Mouse (Mus musculus) heart, embryonic 15.5 days (tissue): ENCODE results near the gene Mki67. TPM values are rescaled to one million over a fixed set of nuclear protein-coding genes. Genes with fewer than 3 reads are reported as not detected.
A peak's percentile ranks its signal among the peaks of the same experiment; 100 is the strongest.

Experiments used
- ATAC-seq: fragments of 200-750 bp; cut with Nextera tagmentation; replicated peaks from 2 replicates; pipeline ENCODE4 v1.8.0; 2017; ENCODE audit warnings: low read depth, moderate TSS enrichment; ENCODE audit not compliant: insufficient number of reproducible peaks, insufficient read depth, low FRiP score
- H3K27ac ChIP-seq: fragments of 300-500 bp; sonication (generic); 2 replicates; pipeline ENCODE4 v1.5.1; 2015; ENCODE audit warnings: mild to moderate bottlenecking, inconsistent platforms
- H3K27me3 ChIP-seq: fragments of 300-500 bp; sonication (generic); 2 replicates; pipeline ENCODE4 v1.6.1; 2015; ENCODE audit warnings: inconsistent platforms
- H3K36me3 ChIP-seq: fragments of 300-500 bp; sonication (generic); 2 replicates; pipeline ENCODE4 v1.6.1; 2015; ENCODE audit warnings: mild to moderate bottlenecking, inconsistent platforms
- H3K4me1 ChIP-seq: fragments of 300-500 bp; sonication (generic); replicated peaks from 2 replicates; pipeline ENCODE4 v1.6.1; 2015; ENCODE audit warnings: inconsistent platforms
- H3K4me2 ChIP-seq: fragments of 300-500 bp; sonication (generic); 2 replicates; pipeline ENCODE4 v1.6.1; 2015; ENCODE audit warnings: inconsistent platforms, mild to moderate bottlenecking, moderate library complexity
- H3K4me3 ChIP-seq: fragments of 300-500 bp; sonication (generic); 2 replicates; pipeline ENCODE4 v1.5.1; 2015; ENCODE audit warnings: mild to moderate bottlenecking, inconsistent platforms
- H3K9ac ChIP-seq: fragments of 300-500 bp; sonication (generic); 2 replicates; pipeline ENCODE4 v1.6.1; 2015; ENCODE audit warnings: mild to moderate bottlenecking, inconsistent platforms
- H3K9me3 ChIP-seq: fragments of 300-500 bp; sonication (generic); replicated peaks from 2 replicates; pipeline ENCODE4 v1.6.1; 2016; ENCODE audit warnings: inconsistent platforms
- WGBS: fragments of 180-500 bp; shearing (Covaris S2); methylation state at CpG from one replicate; pipeline ENCODE4 v1.1.7; 2015; ENCODE audit warnings: mixed read lengths; 5-methylcytosine and 5-hydroxymethylcytosine counted together
- polyA plus RNA-seq: library from polyadenylated mRNA; unstranded; fragments of >200 nt; fragmentation: Nextera tagmentation; extraction: Ambion mirVana; gene quantifications from 2 replicates; pipeline ENCODE4 v1.2.1, GENCODE M21; 2015

Gene Mki67
- 20.2 and 27.1 TPM in 2 replicates for polyA plus RNA-seq

DNA sequence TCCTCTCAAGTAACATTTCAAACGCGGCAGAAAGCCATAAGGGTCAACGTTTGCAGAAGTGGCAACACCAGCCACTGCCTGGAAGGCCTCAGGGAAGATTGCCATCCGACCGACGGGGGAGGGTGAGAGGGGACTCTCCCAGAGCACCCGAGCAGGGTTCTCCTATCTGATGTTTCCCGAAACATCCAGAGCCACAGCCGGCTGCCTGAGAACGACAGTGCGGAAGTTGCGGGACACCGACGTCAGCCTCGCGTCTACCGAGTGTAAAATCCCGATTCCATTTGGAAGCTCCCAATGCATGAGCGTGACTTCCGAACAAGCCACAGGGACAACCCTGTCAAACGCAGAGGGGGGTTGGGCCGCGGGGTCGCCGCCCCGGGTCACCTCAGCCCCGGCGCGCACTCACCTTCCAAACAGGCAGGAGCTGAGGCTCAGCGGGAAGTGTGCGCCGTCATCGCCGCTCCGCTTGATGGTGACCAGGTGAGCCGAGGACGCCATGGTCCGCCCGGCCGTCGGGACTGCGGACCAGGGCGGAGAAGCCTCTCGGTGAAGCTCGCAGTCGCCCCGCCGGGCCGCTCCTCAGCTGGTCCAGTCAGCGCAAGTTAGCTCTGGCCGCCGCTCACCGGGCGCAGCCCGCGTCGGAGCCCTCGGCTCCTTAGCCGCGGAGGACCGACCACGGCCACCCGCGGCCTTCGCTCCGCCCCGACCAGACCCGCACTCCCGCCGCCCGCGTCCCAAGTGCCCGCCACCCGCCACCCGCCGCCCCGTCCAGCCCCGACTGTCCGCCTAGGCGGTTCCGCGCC is at the start of gene Mki67:
Mki67 (minus strand) TSS at position 720 of the 803 bp plus-strand sequence.
- peak; percentile 58; the same call in 1 of the 2 replicates for ATAC-seq
- peak within 1 kb of the TSS; percentile 97 for H3K4me3 ChIP-seq
- H3K4me1 ChIP-seq = peaks cover 18% of the 10 kb centered on the region
- no peaks in the 10 kb centered on the region for H3K27me3 ChIP-seq
- H3K9me3 ChIP-seq = no peaks in the 10 kb centered on the region
- H3K36me3 ChIP-seq = no peaks in the 10 kb centered on the region
- H3K4me2 ChIP-seq = peak within 1 kb of the TSS; percentile 83
- WGBS = under 1% methylated on average over 82 of the region's 82 CpGs
- peak within 1 kb of the TSS; percentile 78 for H3K27ac ChIP-seq
- peak within 1 kb of the TSS; percentile 90 for H3K9ac ChIP-seq

DNA sequence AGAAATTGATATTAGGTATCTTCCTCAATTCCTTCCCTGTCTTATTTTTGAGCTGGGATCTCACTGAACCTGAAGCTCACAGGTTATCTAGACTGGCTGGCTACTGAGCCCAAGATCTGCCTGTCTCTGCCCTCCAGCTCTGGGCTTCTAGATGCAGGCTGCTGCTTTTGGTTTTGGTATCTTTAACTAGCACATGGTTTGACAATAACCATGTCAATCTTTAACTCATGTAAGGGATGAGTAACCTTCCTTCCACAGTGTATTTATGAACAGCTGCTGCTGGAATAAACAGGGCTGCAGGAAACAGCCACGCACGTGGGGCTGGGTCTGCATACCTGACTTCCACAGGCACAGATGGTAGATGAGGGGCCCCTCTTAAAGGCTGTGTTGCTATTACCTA is 47.1 kb upstream of the Mki67 start:
- Histone ChIP-seq H3K36me3 (no peaks in the 10 kb centered on the region), H3K9ac (no peak overlapping the region), H3K27me3 (no peaks in the 10 kb centered on the region), H3K27ac (no peak overlapping the region), H3K4me1 (no peaks in the 10 kb centered on the region), H3K4me3 (no peak overlapping the region), H3K4me2 (no peak overlapping the region), H3K9me3 (no peaks in the 10 kb centered on the region)
- 72% methylated on average over 2 of the region's 2 CpGs for WGBS
- ATAC-seq = no peak

DNA sequence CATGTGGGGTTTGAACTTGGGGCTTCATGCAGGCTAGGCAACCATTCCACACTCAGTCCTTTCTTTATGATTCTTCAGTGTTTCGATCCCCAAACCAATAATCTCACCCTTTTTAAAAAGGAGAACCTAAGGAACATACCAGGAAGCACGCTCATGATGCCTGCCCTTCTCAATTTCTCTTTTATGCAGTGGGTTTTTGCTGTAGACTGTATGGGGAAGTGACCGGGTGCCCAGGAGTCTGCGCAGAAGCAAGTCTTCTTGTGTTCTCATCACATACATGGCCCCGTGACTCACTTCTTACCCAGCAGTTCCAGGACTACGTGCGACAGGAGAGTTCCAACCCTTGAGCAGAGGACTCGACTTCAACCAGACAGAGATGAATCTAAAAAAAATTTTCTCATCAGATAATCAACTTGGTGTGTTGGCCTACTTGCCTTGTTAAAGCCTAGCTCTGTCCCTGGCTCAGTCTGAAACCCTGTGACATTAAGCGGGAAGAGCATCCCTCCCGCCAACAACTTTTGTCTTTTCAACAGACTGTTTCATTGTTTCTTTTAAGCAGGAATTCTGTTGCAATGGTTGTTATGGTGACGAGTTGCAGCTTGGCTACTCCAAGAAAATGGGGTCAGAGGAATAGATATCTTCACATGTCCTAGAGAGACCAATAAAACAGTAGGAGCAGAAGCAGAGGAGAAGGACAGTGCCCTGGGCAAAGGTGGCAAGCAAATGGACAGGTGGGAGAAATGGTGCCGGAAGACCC is 42.8 kb upstream of the Mki67 start:
- Histone ChIP-seq H3K4me3 (no peak overlapping the region), H3K9me3 (no peaks in the 10 kb centered on the region), H3K4me2 (no peak overlapping the region), H3K27me3 (no peaks in the 10 kb centered on the region), H3K36me3 (no peaks in the 10 kb centered on the region), H3K27ac (no peak overlapping the region), H3K4me1 (no peaks in the 10 kb centered on the region), H3K9ac (no peak overlapping the region)
- no peak for ATAC-seq
- WGBS = 82% methylated on average over 12 of the region's 12 CpGs

GRCm38 (mm10) chr7:135758171-135758570 is 42.0 kb upstream of the Mki67 start:
- Histone ChIP-seq H3K4me3 (no peak overlapping the region), H3K9ac (no peak overlapping the region), H3K27me3 (no peaks in the 10 kb centered on the region), H3K4me1 (no peaks in the 10 kb centered on the region), H3K4me2 (no peak overlapping the region), H3K27ac (no peak overlapping the region), H3K9me3 (no peaks in the 10 kb centered on the region), H3K36me3 (no peaks in the 10 kb centered on the region)
- WGBS = 66% methylated on average over 4 of the region's 4 CpGs
- ATAC-seq = no peak

GRCm38 (mm10) chr7:135756984-135757586 is 40.9 kb upstream of the Mki67 start:
- H3K9me3 ChIP-seq = no peaks in the 10 kb centered on the region
- no peaks in the 10 kb centered on the region for H3K36me3 ChIP-seq
- H3K4me2 ChIP-seq = no peak overlapping the region
- no peak overlapping the region for H3K4me3 ChIP-seq
- no peak overlapping the region for H3K27ac ChIP-seq
- no peak for ATAC-seq
- H3K4me1 ChIP-seq = no peaks in the 10 kb centered on the region
- WGBS = 84% methylated on average over 6 of the region's 6 CpGs
- H3K27me3 ChIP-seq = no peaks in the 10 kb centered on the region
- H3K9ac ChIP-seq = no peak overlapping the region

DNA sequence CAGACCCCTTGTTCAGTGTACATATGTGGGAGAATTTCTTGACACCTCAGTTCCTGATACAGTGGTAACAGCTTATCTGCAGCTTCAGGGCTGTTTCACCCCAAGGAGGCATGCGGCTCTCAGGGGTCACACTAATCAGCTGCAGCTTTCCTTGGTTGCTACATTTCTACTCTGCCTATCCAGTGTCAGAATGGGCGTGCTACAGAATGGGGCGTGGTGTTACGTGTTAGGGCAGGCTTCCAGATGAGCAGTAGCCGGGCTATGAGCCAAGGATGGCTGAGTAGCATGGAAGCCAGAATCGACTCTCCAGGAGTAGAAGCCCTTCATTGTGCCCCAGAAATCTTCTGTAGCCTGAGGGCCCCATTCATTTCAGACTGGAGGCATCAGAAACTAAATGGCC is 32.8 kb upstream of the Mki67 start:
- no peaks in the 10 kb centered on the region for H3K9me3 ChIP-seq
- no peaks in the 10 kb centered on the region for H3K27me3 ChIP-seq
- no peak overlapping the region for H3K9ac ChIP-seq
- no peak overlapping the region for H3K27ac ChIP-seq
- H3K4me2 ChIP-seq = no peak overlapping the region
- H3K4me3 ChIP-seq = no peak overlapping the region
- peaks cover 6% of the 10 kb centered on the region for H3K4me1 ChIP-seq
- no peaks in the 10 kb centered on the region for H3K36me3 ChIP-seq
- 0 out of 2 replicates have a peak, but pooled peaks have one; percentile 53 for ATAC-seq
- 31% methylated on average over 6 of the region's 6 CpGs for WGBS

DNA sequence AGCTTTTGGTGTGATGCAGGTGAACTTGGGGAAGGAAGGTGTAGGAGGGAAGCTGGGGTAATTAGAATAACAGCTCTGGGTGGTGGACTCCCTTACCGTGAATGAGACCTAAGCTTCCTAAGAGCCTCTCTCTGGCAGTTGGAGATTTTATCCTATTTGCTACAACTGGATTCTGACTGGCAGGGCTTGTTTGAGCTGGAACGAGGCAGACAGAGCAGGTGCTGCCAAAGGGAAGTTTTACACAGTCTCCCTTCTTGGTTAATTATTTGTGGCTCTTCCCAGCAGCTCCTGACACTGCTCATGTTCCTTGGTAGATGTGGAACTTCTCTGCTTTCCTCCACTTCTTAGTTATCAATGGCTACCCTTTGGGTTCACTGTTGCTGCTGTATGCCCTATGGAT is 30.9 kb upstream of the Mki67 start:
- no peak for ATAC-seq
- 54% methylated on average over 2 of the region's 2 CpGs for WGBS
- Histone ChIP-seq H3K27ac (no peak overlapping the region), H3K9me3 (no peaks in the 10 kb centered on the region), H3K4me1 (peaks cover 6% of the 10 kb centered on the region), H3K36me3 (no peaks in the 10 kb centered on the region), H3K4me2 (no peak overlapping the region), H3K9ac (no peak overlapping the region), H3K4me3 (no peak overlapping the region), H3K27me3 (no peaks in the 10 kb centered on the region)

DNA sequence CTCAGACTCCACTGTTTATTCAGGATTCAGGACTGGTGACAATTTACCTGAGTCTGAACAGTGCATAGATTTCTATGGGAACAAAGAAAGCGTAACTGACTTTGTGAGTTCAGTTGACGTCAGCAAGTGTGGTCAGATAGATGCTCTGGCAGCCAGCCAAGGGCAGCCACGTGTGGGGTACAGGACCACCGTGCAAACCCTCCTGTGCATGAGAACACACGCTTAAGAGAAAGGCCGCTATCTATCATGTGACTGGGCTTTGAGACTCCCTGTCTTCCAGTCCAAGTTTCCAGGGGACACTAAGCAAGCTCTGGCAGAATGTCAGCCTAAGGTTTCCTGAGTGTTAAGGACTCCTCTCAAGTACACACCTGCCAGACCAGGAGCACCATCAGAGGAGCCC is 30.4 kb upstream of the Mki67 start:
- no peak overlapping the region for H3K27ac ChIP-seq
- whole genome bisulfite sequencing = 33% methylated on average over 6 of the region's 6 CpGs
- H3K4me1 ChIP-seq = peaks cover 6% of the 10 kb centered on the region
- H3K9ac ChIP-seq = no peak overlapping the region
- ATAC-seq = no peak
- H3K4me2 ChIP-seq = no peak overlapping the region
- no peak overlapping the region for H3K4me3 ChIP-seq
- no peaks in the 10 kb centered on the region for H3K9me3 ChIP-seq
- no peaks in the 10 kb centered on the region for H3K36me3 ChIP-seq
- no peaks in the 10 kb centered on the region for H3K27me3 ChIP-seq

DNA sequence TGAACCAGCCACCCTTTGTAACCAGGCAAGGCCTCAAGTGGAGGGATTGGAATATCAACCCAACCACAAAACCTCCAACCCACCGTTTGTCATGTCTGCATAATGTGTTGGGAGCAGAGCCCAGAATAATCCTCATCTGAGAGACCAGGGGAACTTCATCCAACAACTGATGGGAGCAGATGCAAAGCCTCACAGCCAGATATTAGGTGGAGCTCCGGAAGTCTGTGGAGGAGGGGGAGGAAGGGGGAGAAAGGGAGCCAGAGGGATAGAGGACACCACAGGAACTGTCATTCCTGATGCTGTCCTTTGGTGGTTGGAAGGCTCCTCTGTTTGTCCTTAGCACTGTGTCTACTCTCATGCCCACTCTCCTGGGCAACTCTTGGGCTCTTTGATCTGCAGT is 28.9 kb upstream of the Mki67 start:
- Histone ChIP-seq H3K4me2 (no peak overlapping the region), H3K9ac (no peak overlapping the region), H3K4me1 (peaks cover 6% of the 10 kb centered on the region), H3K27me3 (no peaks in the 10 kb centered on the region), H3K27ac (no peak overlapping the region), H3K36me3 (no peaks in the 10 kb centered on the region), H3K9me3 (no peaks in the 10 kb centered on the region), H3K4me3 (no peak overlapping the region)
- ATAC-seq = peak; percentile 35; the same call in 1 of the 2 replicates
- 10% methylated on average over 2 of the region's 2 CpGs for WGBS

GRCm38 (mm10) chr7:135740453-135740852 is 24.3 kb upstream of the Mki67 start:
- no peaks in the 10 kb centered on the region for H3K27me3 ChIP-seq
- no peaks in the 10 kb centered on the region for H3K36me3 ChIP-seq
- no peak overlapping the region for H3K4me3 ChIP-seq
- ATAC-seq = no peak
- H3K9ac ChIP-seq = no peak overlapping the region
- H3K4me2 ChIP-seq = no peak overlapping the region
- no peaks in the 10 kb centered on the region for H3K9me3 ChIP-seq
- 34% methylated on average over 3 of the region's 3 CpGs for WGBS
- no peak overlapping the region for H3K27ac ChIP-seq
- H3K4me1 ChIP-seq = no peaks in the 10 kb centered on the region

DNA sequence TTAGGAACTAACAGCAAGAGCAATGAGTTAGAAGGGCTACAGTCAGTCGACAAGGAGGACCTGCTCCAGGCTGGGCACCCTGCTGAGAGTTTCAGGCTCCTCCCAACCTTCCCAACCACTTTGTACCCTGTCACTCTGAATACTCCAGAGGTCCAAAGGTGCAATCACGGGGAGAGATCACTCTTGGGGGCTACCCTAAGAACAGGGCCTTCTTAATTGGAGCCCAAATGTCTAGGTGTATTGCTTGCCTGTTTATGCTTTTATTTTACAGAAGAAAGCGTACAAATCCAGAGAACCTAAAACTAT is 20.4 kb upstream of the Mki67 start:
- 30% methylated on average over 3 of the region's 3 CpGs for WGBS
- 0 out of 2 replicates have a peak, but pooled peaks have one; percentile 11 for ATAC-seq

More for the DNA sequence above, 20.4 kb upstream of the Mki67 start:
- Histone ChIP-seq H3K36me3 (no peaks in the 10 kb centered on the region), H3K4me1 (0 out of 2 replicates have a peak, but pooled peaks cover 3% of the 10 kb centered on the region), H3K27ac (no peak overlapping the region), H3K9me3 (no peaks in the 10 kb centered on the region), H3K4me3 (no peak overlapping the region), H3K4me2 (peak overlapping the region; percentile 59; the same call in 1 of the 2 replicates), H3K27me3 (no peaks in the 10 kb centered on the region), H3K9ac (no peak overlapping the region)
